Mouse (Mus musculus) spleen, adult 2 months (tissue): Measurements from ENCODE around the gene Olfr1448. TPM values are rescaled to one million over a fixed set of nuclear protein-coding genes. Genes with fewer than 3 reads are reported as not detected.
"Not testable (repeated sequence)": the region's sequence is repeated elsewhere in the genome, so short reads cannot be mapped to it uniquely, and the experiment has no call there.

Experiments used
- DNase-seq, 2 experiments: peaks; one replicate each; pipeline versions ENCODE4 v3.0.0 to v3.0.0-alpha.2; 2012 to 2021; ENCODE audit warnings: low spot score in 2 of 2, low read depth in 1 of 2
- H3K27ac ChIP-seq: fragments of 200-500 bp; 2 replicates; pipeline ENCODE4 v1.5.1; 2012; ENCODE audit warnings: low read length, inconsistent platforms; ENCODE audit not compliant: insufficient read depth
- H3K27me3 ChIP-seq: fragments of 200-500 bp; 2 replicates; pipeline ENCODE4 v1.6.1; 2012; ENCODE audit warnings: mild to moderate bottlenecking, moderate library complexity, low read length, inconsistent platforms; ENCODE audit not compliant: control insufficient read depth, insufficient read depth
- H3K36me3 ChIP-seq: fragments of 200-500 bp; 2 replicates; pipeline ENCODE4 v1.6.1; 2012; ENCODE audit warnings: mild to moderate bottlenecking, low read length, inconsistent platforms; ENCODE audit not compliant: control insufficient read depth, insufficient read depth
- H3K4me1 ChIP-seq: fragments of 200-500 bp; 2 replicates; pipeline ENCODE4 v1.6.1; 2011; ENCODE audit warnings: inconsistent platforms; ENCODE audit not compliant: control insufficient read depth, insufficient read depth, insufficient read length
- H3K4me3 ChIP-seq: fragments of 200-500 bp; 2 replicates; pipeline ENCODE4 v1.5.1; 2011; ENCODE audit warnings: mild to moderate bottlenecking, inconsistent platforms; ENCODE audit not compliant: insufficient read depth, insufficient read length; ENCODE audit errors: extremely low read depth
- CTCF ChIP-seq: fragments of 200-500 bp; IDR thresholded peaks from 2 replicates; pipeline ENCODE4 v1.5.1; 2011; ENCODE audit warnings: mild to moderate bottlenecking, inconsistent platforms; ENCODE audit not compliant: insufficient read depth, insufficient read length, insufficient replicate concordance; ENCODE audit errors: extremely low read depth
- POLR2A ChIP-seq: fragments of 200-500 bp; IDR thresholded peaks from 2 replicates; pipeline ENCODE4 v1.6.1; 2011; ENCODE audit warnings: low read depth, low read length, inconsistent platforms
- WGBS: fragments of 180-500 bp; shearing (Covaris S2); methylation state at CpG from one replicate; pipeline ENCODE4 v1.1.7; 2018; 5-methylcytosine and 5-hydroxymethylcytosine counted together
- polyA plus RNA-seq: library from polyadenylated mRNA; depleted of rRNA; stranded (reverse); fragments of >200 nt; gene quantifications from 2 replicates; pipeline ENCODE4 v1.2.3, GENCODE M21; 2012; rRNA removed

Olfr1448 gene
- polyA plus RNA-seq = not detected in 2 replicates

DNA sequence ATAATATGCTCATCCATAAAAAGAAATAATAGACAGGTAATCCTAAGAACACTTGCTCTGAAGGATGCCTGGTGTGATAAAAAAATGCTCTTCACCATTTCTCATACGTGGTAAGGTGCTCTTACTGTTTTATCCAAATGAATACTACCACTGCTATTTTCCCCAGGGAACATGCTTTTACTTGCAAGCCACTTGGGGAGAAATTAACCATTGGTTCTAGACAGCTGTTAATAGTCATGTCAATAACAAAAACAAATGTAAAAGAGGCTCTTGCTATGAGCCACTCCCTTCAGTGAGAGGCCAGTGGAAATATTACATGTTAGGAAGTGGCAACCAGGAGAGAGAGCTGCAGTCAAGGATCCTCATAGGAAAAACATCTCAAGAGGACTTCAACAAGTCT, at the start of gene Olfr1448:
Gene Olfr1448, minus strand, starts transcription at position 101 of the 400 bp plus-strand sequence.
- no peaks in the 10 kb centered on the region for H3K36me3 ChIP-seq
- no peaks in the 10 kb centered on the region for H3K27me3 ChIP-seq
- no peak within 1 kb of the TSS for H3K27ac ChIP-seq
- WGBS = 74% methylated on average over 1 of the region's 1 CpGs
- DNase-seq = no peak
- no peak within 1 kb of the TSS for H3K4me3 ChIP-seq
- H3K4me1 ChIP-seq = no peaks in the 10 kb centered on the region
- no peak for TF ChIP-seq CTCF
- TF ChIP-seq POLR2A = no peak

DNA sequence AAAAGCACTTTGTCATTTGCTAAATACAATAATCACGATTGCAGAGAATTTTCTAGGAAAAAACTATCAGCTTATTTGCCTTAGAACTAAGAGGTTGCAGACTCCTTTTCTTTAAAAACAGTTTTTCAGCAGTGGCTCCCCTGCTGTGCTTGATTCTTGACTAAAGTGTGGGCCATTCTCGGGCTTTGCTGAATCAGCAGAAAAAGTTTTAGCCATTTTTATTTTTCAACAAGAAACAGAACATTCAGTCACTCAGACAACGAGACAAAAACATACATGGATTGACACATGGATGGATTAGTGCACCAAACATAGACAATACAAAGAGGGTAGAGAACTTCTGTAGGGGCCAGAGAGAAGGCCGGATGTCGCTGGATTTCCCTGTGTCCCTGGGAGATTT, 45.9 kb upstream of the Olfr1448 start:
- not testable (repeated sequence) for H3K27ac ChIP-seq, H3K4me3 ChIP-seq, H3K27me3 ChIP-seq, H3K36me3 ChIP-seq, DNase-seq, H3K4me1 ChIP-seq
- WGBS = 84% methylated on average over 5 of the region's 5 CpGs

DNA sequence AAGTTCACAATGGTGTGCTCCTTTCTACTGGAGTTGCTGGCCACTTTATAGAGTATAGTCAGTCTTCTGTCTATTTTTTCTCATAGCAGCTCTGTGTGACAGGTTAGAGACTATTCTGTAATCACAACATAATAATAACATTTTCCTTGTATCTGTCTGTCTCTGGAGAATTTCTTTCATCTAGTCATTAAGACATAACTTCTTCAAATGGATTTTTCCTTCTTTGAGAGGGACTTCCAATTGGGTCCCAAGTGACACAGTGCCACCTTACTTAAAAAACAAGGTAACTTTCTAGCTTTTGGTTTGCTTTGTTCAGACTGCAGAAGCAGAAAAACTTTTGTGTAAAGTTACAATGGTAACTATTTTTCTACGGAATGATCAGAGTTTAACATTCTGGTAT, 25.7 kb upstream of the Olfr1448 start, which contains the start of gene Olfr1450:
Gene Olfr1450, plus strand, starts transcription at position 301 of the 400 bp plus-strand sequence.
- no peaks in the 10 kb centered on the region for H3K4me1 ChIP-seq
- 88% methylated on average over 1 of the region's 1 CpGs for WGBS
- DNase-seq = no peak
- H3K27me3 ChIP-seq = no peaks in the 10 kb centered on the region
- H3K36me3 ChIP-seq = no peaks in the 10 kb centered on the region
- TF ChIP-seq CTCF (no peak), POLR2A (no peak)
- H3K27ac ChIP-seq = no peak within 1 kb of the TSS
- H3K4me3 ChIP-seq = no peak within 1 kb of the TSS

DNA sequence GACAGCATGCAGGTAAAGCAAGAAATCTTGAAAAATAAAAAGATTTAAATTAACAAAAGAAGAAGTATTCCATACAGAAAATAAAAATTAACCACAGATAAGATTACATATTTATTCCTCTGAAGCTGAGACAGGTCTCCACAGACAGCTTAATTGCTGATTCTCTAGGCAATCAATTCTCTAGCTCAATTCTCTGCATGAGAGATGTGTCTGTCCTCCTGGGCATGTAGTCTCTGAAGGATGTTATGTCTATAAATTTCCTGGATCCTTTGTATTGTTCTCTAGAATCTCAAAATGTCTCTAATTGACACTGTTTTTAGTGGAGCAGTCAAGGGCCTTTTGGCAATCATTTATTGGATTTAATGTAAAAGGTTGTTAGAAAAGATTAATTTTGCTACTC, 6.3 kb upstream of the Olfr1448 start, which contains the start of gene Olfr1449:
Gene Olfr1449, plus strand, starts transcription at position 301 of the 400 bp plus-strand sequence.
- H3K27me3 ChIP-seq = no peaks in the 10 kb centered on the region
- no peak for DNase-seq
- TF ChIP-seq POLR2A = no peak
- no peak for TF ChIP-seq CTCF
- H3K36me3 ChIP-seq = no peaks in the 10 kb centered on the region
- H3K27ac ChIP-seq = no peak within 1 kb of the TSS
- no peaks in the 10 kb centered on the region for H3K4me1 ChIP-seq
- H3K4me3 ChIP-seq = no peak within 1 kb of the TSS

DNA sequence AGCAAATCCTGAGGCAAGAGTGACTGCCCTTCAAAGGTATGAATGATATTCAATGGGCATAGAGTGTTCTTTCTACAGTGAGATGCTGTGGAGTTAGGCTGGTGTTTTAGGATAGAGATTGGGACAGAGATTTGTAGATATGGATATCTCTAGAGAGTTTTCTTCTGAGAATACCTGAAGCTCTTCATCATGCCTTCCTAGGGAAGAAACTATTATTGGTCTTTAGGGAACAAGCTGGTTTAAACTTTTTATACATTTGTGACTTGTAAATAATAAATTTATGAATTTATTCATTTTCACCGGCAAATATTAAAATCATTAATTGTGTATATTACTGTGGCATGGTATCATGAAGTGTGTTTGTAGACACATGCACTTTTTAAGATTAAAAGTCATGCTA, 20.6 kb downstream of the Olfr1448 start, which contains the start of gene Olfr1447:
Gene Olfr1447, minus strand, starts transcription at position 101 of the 400 bp plus-strand sequence.
- H3K4me3 ChIP-seq = no peak within 1 kb of the TSS
- no peaks in the 10 kb centered on the region for H3K27me3 ChIP-seq
- no peaks in the 10 kb centered on the region for H3K4me1 ChIP-seq
- WGBS = 90% methylated on average over 1 of the region's 1 CpGs
- H3K36me3 ChIP-seq = no peaks in the 10 kb centered on the region
- no peak for DNase-seq
- TF ChIP-seq POLR2A (no peak), CTCF (no peak)
- H3K27ac ChIP-seq = no peak within 1 kb of the TSS

DNA sequence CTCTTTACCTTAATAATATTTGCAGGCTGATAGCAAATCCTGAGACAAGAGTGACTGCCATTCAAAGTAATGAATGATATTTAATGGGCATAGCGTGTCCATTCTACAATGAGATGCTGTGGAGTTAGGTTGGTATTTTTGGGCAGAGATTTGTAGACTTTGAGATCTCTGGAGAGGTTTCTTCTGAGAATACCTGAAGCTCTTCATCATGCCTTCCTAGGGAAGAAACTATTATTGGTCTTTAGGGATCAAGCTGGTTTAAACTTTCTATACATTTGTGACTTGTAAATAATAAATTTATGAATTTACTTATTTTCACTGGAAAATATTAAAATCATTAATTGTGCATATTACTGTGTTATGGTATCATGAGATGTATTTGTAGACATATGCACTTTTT, 30.8 kb downstream of the Olfr1448 start, which contains the start of gene Olfr1446:
Gene Olfr1446, minus strand, starts transcription at position 101 of the 400 bp plus-strand sequence.
- WGBS = 76% methylated on average over 1 of the region's 1 CpGs
- Histone ChIP-seq H3K4me3 (no peak within 1 kb of the TSS), H3K4me1 (no peaks in the 10 kb centered on the region), H3K27me3 (no peaks in the 10 kb centered on the region), H3K27ac (no peak within 1 kb of the TSS), H3K36me3 (no peaks in the 10 kb centered on the region)
- no peak for DNase-seq
- TF ChIP-seq POLR2A (no peak), CTCF (no peak)

DNA sequence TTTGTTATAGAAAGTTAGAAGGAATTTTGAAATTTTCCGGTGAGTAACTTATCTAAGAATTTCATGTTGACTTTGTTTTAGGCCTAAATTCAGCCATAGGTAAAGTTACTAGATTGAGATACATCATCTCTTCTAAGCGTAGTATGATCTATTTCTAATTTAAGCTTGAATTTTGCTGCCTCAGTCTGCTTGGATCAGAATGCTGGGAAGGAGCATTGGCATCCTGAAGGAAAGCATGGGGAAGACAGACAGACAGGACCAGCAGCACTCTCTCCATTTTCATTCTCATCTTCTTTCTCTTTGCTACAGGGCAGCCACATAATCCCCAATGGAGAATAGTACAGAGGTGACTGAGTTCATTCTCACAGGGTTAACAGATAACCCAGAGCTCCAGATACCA, 40.7 kb downstream of the Olfr1448 start, which contains the start of gene Olfr1445:
Gene Olfr1445, plus strand, starts transcription at position 301 of the 400 bp plus-strand sequence.
- H3K4me1 ChIP-seq = no peaks in the 10 kb centered on the region
- TF ChIP-seq CTCF (no peak), POLR2A (no peak)
- H3K27me3 ChIP-seq = no peaks in the 10 kb centered on the region
- no peak for DNase-seq
- 87% methylated on average over 2 of the region's 2 CpGs for WGBS
- no peaks in the 10 kb centered on the region for H3K36me3 ChIP-seq
- no peak within 1 kb of the TSS for H3K27ac ChIP-seq
- no peak within 1 kb of the TSS for H3K4me3 ChIP-seq

Other genes starting within 250 kb of the Olfr1448 start
- not detected in 2 replicates for gene Olfr1443, start 246.3 kb downstream of the Olfr1448 start, polyA plus RNA-seq
- 0.30 TPM in 1 of 2 replicates, not detected in the other for gene Keg1, start 228.6 kb downstream of the Olfr1448 start, polyA plus RNA-seq
- gene Cntf, start 158.8 kb downstream of the Olfr1448 start, polyA plus RNA-seq = 0.40 and 0.82 TPM in 2 replicates
- 7.2 and 7.5 TPM in 2 replicates for gene Zfp91, start 128.3 kb downstream of the Olfr1448 start, polyA plus RNA-seq
- 25.1 and 29.6 TPM in 2 replicates for gene Lpxn, start 128.2 kb downstream of the Olfr1448 start, polyA plus RNA-seq
- gene Gm5244, start 77.7 kb downstream of the Olfr1448 start, polyA plus RNA-seq = 0.18 TPM in 1 of 2 replicates, not detected in the other
- 0.16 and 0.20 TPM in 2 replicates for gene Olfr1444, start 67.1 kb downstream of the Olfr1448 start, polyA plus RNA-seq
- gene Olfr1445, start 40.6 kb downstream of the Olfr1448 start, polyA plus RNA-seq = not detected in 2 replicates
- not detected in 2 replicates for gene Olfr1446, start 30.9 kb downstream of the Olfr1448 start, polyA plus RNA-seq
- gene Olfr1447, start 20.7 kb downstream of the Olfr1448 start, polyA plus RNA-seq = not detected in 2 replicates
- gene Olfr1449, start 6.4 kb upstream of the Olfr1448 start, polyA plus RNA-seq = not detected in 2 replicates
- not detected in 2 replicates for gene Olfr1450, start 25.8 kb upstream of the Olfr1448 start, polyA plus RNA-seq
- not detected in 2 replicates for gene Olfr1451, start 70.6 kb upstream of the Olfr1448 start, polyA plus RNA-seq
- not detected in 2 replicates for gene Olfr1453, start 103.9 kb upstream of the Olfr1448 start, polyA plus RNA-seq
- gene Olfr1454, start 136.2 kb upstream of the Olfr1448 start, polyA plus RNA-seq = not detected in 2 replicates
- gene Olfr1457, start 173.5 kb upstream of the Olfr1448 start, polyA plus RNA-seq = not detected in 2 replicates
- gene Olfr1458, start 182.4 kb upstream of the Olfr1448 start, polyA plus RNA-seq = not detected in 2 replicates
- not detected in 2 replicates for gene Olfr1459, start 225.1 kb upstream of the Olfr1448 start, polyA plus RNA-seq
- gene Olfr1461, start 238.6 kb upstream of the Olfr1448 start, polyA plus RNA-seq = not detected in 2 replicates